Mouse (Mus musculus): ENCODE data around the gene Emilin3.
A peak's percentile ranks its signal among the peaks of the same experiment; 100 is the strongest.

DNA sequence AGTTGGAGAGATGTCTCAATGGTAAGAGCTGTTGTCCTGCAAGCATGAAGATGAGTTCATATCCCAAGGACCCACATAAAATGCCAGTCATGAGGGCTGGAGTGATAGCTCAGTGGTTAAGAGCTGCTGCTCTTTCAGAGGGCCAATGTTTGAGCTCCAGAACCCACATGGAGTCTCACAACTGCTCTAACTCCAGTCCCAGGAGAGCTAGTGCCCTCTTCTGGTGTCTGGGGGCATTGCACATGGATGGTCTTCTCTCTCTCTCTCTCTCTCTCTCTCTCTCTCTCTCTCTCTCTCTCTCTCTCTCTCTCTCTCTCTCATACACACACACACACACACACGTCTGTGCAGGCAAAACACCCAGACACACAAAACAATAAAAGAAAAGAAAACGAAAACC, 27.3 kb downstream of the Emilin3 start:
- TF ChIP-seq CTCF (IDR thresholded peaks at IDR 0.05; ENCODE audit: extremely low read depth, insufficient read depth, insufficient read length, insufficient replicate concordance) = peak; percentile 54; the same call in 1 of the 2 replicates
- TF ChIP-seq POLR2A (IDR thresholded peaks at IDR 0.05; ENCODE audit: low read depth, low read length) = no peak
